Mouse (Mus musculus) layer of hippocampus, postnatal 14 days (tissue): ENCODE data around the gene Slc2a13. TPM values are rescaled to one million over a fixed set of nuclear protein-coding genes. Genes with fewer than 3 reads are reported as not detected.

Experiments
- DNase-seq, 2 experiments: peaks; one replicate each; pipeline ENCODE4 v3.0.0; 2021 to 2022; ENCODE audit warnings: low spot score in 2 of 2, mixed read lengths in 1 of 2
- total RNA-seq, 2 experiments: library from RNA; stranded (reverse); gene quantifications; 2 replicates each; pipeline ENCODE4 v1.2.3; 2021

Gene Slc2a13
- total RNA-seq, 2 experiments from 2014 or later, result 51.4 to 51.9 TPM

GRCm38 (mm10) chr15:91378751-91379325 is 194.2 kb downstream of the Slc2a13 start:
- no peak for DNase-seq

GRCm38 (mm10) chr15:91377568-91377967 is 195.5 kb downstream of the Slc2a13 start:
- DNase-seq, result no peak

GRCm38 (mm10) chr15:91377105-91377504 is 196.0 kb downstream of the Slc2a13 start:
- DNase-seq, result peak; percentile 40 to 52

GRCm38 (mm10) chr15:91374441-91374840 is 198.6 kb downstream of the Slc2a13 start:
- no peak for DNase-seq

GRCm38 (mm10) chr15:91373203-91373584 is 199.9 kb downstream of the Slc2a13 start:
- peak; percentile 85 to 88 for DNase-seq

GRCm38 (mm10) chr15:91372464-91373202 is 200.4 kb downstream of the Slc2a13 start:
- no peak for DNase-seq

GRCm38 (mm10) chr15:91371859-91372394 is 201.1 kb downstream of the Slc2a13 start:
- DNase-seq, result peak in 1 of 2 experiments; percentile 40

GRCm38 (mm10) chr15:91369736-91370449 is 203.2 kb downstream of the Slc2a13 start:
- DNase-seq, result peak in 1 of 2 experiments; percentile 50

- no peak for DNase-seq
These were observed 212.6 kb downstream of the Slc2a13 start for GRCm38 (mm10) chr15:91360495-91360894.

GRCm38 (mm10) chr15:91351006-91351405 is 222.1 kb downstream of the Slc2a13 start:
- no peak for DNase-seq

GRCm38 (mm10) chr15:91338350-91338749 is 234.7 kb downstream of the Slc2a13 start:
- DNase-seq, result no peak

- no peak for DNase-seq
These were observed 238.6 kb downstream of the Slc2a13 start for GRCm38 (mm10) chr15:91334416-91334900.

GRCm38 (mm10) chr15:91327748-91328147 is 245.3 kb downstream of the Slc2a13 start:
- no peak for DNase-seq

GRCm38 (mm10) chr15:91327023-91327422 is 246.0 kb downstream of the Slc2a13 start:
- DNase-seq, result no peak

- DNase-seq, result no peak
These were observed 253.7 kb downstream of the Slc2a13 start for GRCm38 (mm10) chr15:91319376-91319775.

GRCm38 (mm10) chr15:91316964-91317363 is 256.1 kb downstream of the Slc2a13 start:
- peak; percentile 22 to 83 for DNase-seq

GRCm38 (mm10) chr15:91314402-91315318 is 258.4 kb downstream of the Slc2a13 start:
- DNase-seq, result peak; percentile 18 to 28

- peak in 1 of 2 experiments; percentile 39 for DNase-seq
These were observed 268.7 kb downstream of the Slc2a13 start for GRCm38 (mm10) chr15:91304296-91304852.

GRCm38 (mm10) chr15:91301366-91301765 is 271.7 kb downstream of the Slc2a13 start:
- DNase-seq, result peak; percentile 88 to 91

- no peak for DNase-seq
These were observed 273.7 kb downstream of the Slc2a13 start for GRCm38 (mm10) chr15:91299319-91299835.
